Mouse (Mus musculus) intestine, embryonic 16.5 days (tissue): ENCODE data around the gene Angpt4. TPM values are rescaled to one million over a fixed set of nuclear protein-coding genes. Genes with fewer than 3 reads are reported as not detected.
A peak's percentile ranks its signal among the peaks of the same experiment; 100 is the strongest.

Source experiments
- ATAC-seq: fragments of 200-750 bp; cut with Nextera tagmentation; 2 replicates; pipeline ENCODE4 v1.8.0; 2017; ENCODE audit warnings: moderate TSS enrichment, moderate library complexity
- H3K27ac ChIP-seq: fragments of 300-500 bp; sonication (generic); 2 replicates; pipeline ENCODE4 v1.5.1; 2014; ENCODE audit warnings: mild to moderate bottlenecking, low read length
- H3K27me3 ChIP-seq: fragments of 300-500 bp; sonication (generic); replicated peaks from 2 replicates; pipeline ENCODE4 v1.6.1; 2014; ENCODE audit warnings: low read length, control low read depth, mixed read lengths; ENCODE audit not compliant: control insufficient read depth, insufficient read depth
- H3K36me3 ChIP-seq: fragments of 300-500 bp; sonication (generic); 2 replicates; pipeline ENCODE4 v1.6.1; 2014; ENCODE audit warnings: low read length, control low read depth; ENCODE audit not compliant: control insufficient read depth, insufficient read depth
- H3K4me1 ChIP-seq: fragments of 300-500 bp; sonication (generic); 2 replicates; pipeline ENCODE4 v1.6.1; 2014; ENCODE audit warnings: low read length, control low read depth, mixed read lengths; ENCODE audit not compliant: control insufficient read depth, insufficient read depth
- H3K4me2 ChIP-seq: fragments of 300-500 bp; sonication (generic); 2 replicates; pipeline ENCODE4 v1.6.1; 2014; ENCODE audit warnings: low read depth, low read length, control low read depth
- H3K4me3 ChIP-seq: fragments of 300-500 bp; sonication (generic); 2 replicates; pipeline ENCODE4 v1.5.1; 2014; ENCODE audit warnings: mild to moderate bottlenecking, low read length
- H3K9ac ChIP-seq: fragments of 300-500 bp; sonication (generic); 2 replicates; pipeline ENCODE4 v1.6.1; 2014; ENCODE audit warnings: low read depth, low read length
- H3K9me3 ChIP-seq: fragments of 300-500 bp; sonication (generic); 2 replicates; pipeline ENCODE4 v1.6.1; 2016; ENCODE audit warnings: low read length, control low read depth; ENCODE audit not compliant: control insufficient read depth
- WGBS: fragments of 180-500 bp; shearing (Covaris S2); extraction: QIAGEN DNeasy Blood & Tissue Kit; methylation state at CpG from one replicate; pipeline ENCODE4 v1.1.7; 2014; 5-methylcytosine and 5-hydroxymethylcytosine counted together
- polyA plus RNA-seq: library from polyadenylated mRNA; unstranded; fragments of >200 nt; fragmentation: Nextera tagmentation; extraction: Ambion mirVana; gene quantifications from 2 replicates; pipeline ENCODE4 v1.2.1, GENCODE M21; 2015

Angpt4 gene
- polyA plus RNA-seq, 1 experiment from 2014 or later, result 0.89 TPM

DNA sequence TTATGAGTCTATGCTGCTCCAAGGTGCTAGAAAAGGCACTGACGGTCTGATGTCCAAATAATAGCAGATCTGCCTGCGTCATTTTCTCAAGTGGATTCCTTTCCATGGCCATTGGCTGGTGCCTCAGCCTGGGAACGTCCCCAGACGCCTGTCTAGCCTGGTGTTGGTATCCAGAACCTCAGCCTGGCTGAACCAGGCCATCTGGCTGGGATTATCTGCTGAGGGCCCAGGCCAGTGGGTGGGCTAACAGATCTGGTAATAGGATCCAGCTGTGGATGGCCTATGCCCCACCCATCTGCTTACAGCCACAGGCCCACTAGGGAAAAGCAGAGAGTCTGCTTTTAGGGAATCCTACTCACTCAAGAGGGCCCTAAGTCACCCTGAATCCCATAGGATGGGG lies 10.6 kb downstream of the Angpt4 start:
- no peaks in the 10 kb centered on the region for H3K9me3 ChIP-seq
- H3K9ac ChIP-seq, result no peak overlapping the region
- H3K27me3 ChIP-seq, result no peaks in the 10 kb centered on the region
- no peaks in the 10 kb centered on the region for H3K36me3 ChIP-seq
- H3K4me2 ChIP-seq, result no peak overlapping the region
- H3K27ac ChIP-seq, result no peak overlapping the region
- no peak overlapping the region for H3K4me3 ChIP-seq
- peak; percentile 41; the same call in 1 of the 2 replicates for ATAC-seq
- WGBS, result 50% methylated on average over 4 of the region's 4 CpGs
- H3K4me1 ChIP-seq, result no peaks in the 10 kb centered on the region; the same call in 1 of the 2 replicates

DNA sequence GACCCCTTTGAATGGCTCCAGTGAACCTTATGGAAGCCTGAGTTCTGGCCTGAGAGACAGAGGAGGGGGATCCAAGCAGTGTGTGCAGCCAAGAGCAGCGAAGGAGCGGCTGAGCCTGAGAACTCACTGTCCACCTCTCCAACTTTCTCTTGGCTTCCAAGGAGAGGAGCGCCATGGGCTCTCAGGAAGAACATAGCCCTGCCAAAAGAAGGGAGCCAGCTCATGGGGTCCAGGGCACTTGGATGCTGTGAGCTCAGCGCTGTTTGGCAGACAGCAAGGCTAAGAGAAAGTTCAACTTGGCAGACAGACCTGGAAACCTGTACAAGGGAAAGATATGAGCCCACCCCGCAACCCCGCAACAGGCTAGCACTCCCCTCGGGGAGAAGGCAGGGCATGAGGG lies 13.3 kb downstream of the Angpt4 start:
- Histone ChIP-seq H3K9ac (no peak overlapping the region), H3K4me3 (no peak overlapping the region), H3K27ac (no peak overlapping the region), H3K4me2 (no peak overlapping the region), H3K27me3 (no peaks in the 10 kb centered on the region), H3K4me1 (no peaks in the 10 kb centered on the region), H3K9me3 (no peaks in the 10 kb centered on the region), H3K36me3 (no peaks in the 10 kb centered on the region)
- no peak for ATAC-seq
- WGBS, result 78% methylated on average over 7 of the region's 7 CpGs

DNA sequence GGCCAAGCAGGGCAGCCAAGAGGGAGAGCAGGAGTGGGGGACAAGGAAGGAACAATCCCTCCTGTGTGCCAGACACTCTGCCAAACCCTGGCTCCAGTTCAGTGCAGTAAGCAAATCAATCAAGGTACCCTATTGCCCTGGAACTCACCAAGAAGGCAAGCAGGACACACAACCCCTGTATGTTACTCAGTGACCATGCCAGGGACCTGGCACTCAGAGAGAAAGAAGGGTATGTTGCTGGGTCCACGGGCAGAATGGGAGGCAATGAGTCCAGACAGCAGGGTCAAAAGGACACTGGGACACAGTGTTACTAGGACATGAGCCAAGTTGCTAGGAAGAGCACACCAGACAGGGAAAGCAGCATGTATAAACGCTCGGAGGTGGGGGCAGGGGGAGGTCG lies 14.7 kb downstream of the Angpt4 start:
- no peak overlapping the region for H3K9ac ChIP-seq
- no peaks in the 10 kb centered on the region for H3K4me1 ChIP-seq
- no peak overlapping the region for H3K27ac ChIP-seq
- H3K9me3 ChIP-seq, result no peaks in the 10 kb centered on the region
- ATAC-seq, result no peak
- H3K4me3 ChIP-seq, result no peak overlapping the region
- no peaks in the 10 kb centered on the region for H3K36me3 ChIP-seq
- no peak overlapping the region for H3K4me2 ChIP-seq
- WGBS, result 45% methylated on average over 4 of the region's 4 CpGs
- H3K27me3 ChIP-seq, result no peaks in the 10 kb centered on the region

- 81% methylated on average over 11 of the region's 11 CpGs for WGBS
- Histone ChIP-seq H3K4me2 (no peak overlapping the region), H3K9me3 (no peaks in the 10 kb centered on the region), H3K4me1 (no peaks in the 10 kb centered on the region), H3K27me3 (no peaks in the 10 kb centered on the region), H3K27ac (no peak overlapping the region), H3K4me3 (no peak overlapping the region), H3K9ac (no peak overlapping the region), H3K36me3 (no peaks in the 10 kb centered on the region)
- ATAC-seq, result peak; percentile 65
Measured at GRCm38 (mm10) chr2:151927103-151927502, 16.1 kb downstream of the Angpt4 start.

- Histone ChIP-seq H3K27me3 (no peaks in the 10 kb centered on the region), H3K4me3 (no peak overlapping the region), H3K4me2 (no peak overlapping the region), H3K4me1 (no peaks in the 10 kb centered on the region), H3K36me3 (no peaks in the 10 kb centered on the region), H3K9ac (no peak overlapping the region), H3K27ac (no peak overlapping the region), H3K9me3 (no peaks in the 10 kb centered on the region)
- peak; percentile 59 for ATAC-seq
- 35% methylated on average over 7 of the region's 7 CpGs for WGBS
Measured at GRCm38 (mm10) chr2:151930389-151931074, 19.5 kb downstream of the Angpt4 start.

DNA sequence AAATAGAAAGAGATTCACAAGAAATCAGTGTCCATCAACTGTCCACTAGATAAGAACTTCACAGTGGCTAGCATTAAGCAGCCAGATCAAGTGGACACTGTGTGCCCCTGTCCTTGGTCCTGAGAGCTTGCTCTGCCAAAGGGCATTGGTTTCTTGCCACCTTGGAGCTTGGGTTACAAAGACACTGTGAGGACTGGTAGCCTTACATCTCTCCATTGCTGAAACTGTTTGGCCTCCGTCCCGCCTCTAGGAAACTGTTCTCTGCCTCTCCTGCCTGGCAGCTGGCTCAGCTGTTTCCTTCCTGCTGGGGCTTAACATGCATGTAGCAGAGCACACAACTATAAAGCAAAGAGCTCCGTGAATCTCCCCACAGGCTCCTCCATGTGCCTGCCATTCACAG lies 26.9 kb downstream of the Angpt4 start:
- peaks cover 6% of the 10 kb centered on the region; the same call in 1 of the 2 replicates for H3K4me1 ChIP-seq
- no peak overlapping the region for H3K4me2 ChIP-seq
- H3K9me3 ChIP-seq, result no peaks in the 10 kb centered on the region
- no peak overlapping the region for H3K27ac ChIP-seq
- 55% methylated on average over 3 of the region's 3 CpGs for WGBS
- no peak overlapping the region for H3K4me3 ChIP-seq
- H3K27me3 ChIP-seq, result no peaks in the 10 kb centered on the region
- H3K36me3 ChIP-seq, result no peaks in the 10 kb centered on the region
- H3K9ac ChIP-seq, result no peak overlapping the region
- ATAC-seq, result no peak

- peaks cover 6% of the 10 kb centered on the region; the same call in 1 of the 2 replicates for H3K4me1 ChIP-seq
- no peak overlapping the region for H3K27ac ChIP-seq
- H3K9ac ChIP-seq, result no peak overlapping the region
- peak; percentile 62 for ATAC-seq
- no peaks in the 10 kb centered on the region for H3K9me3 ChIP-seq
- WGBS, result 45% methylated on average over 11 of the region's 11 CpGs
- H3K36me3 ChIP-seq, result no peaks in the 10 kb centered on the region
- no peak overlapping the region for H3K4me3 ChIP-seq
- H3K4me2 ChIP-seq, result no peak overlapping the region
- no peaks in the 10 kb centered on the region for H3K27me3 ChIP-seq
Measured at GRCm38 (mm10) chr2:151938780-151939200, 27.8 kb downstream of the Angpt4 start.

DNA sequence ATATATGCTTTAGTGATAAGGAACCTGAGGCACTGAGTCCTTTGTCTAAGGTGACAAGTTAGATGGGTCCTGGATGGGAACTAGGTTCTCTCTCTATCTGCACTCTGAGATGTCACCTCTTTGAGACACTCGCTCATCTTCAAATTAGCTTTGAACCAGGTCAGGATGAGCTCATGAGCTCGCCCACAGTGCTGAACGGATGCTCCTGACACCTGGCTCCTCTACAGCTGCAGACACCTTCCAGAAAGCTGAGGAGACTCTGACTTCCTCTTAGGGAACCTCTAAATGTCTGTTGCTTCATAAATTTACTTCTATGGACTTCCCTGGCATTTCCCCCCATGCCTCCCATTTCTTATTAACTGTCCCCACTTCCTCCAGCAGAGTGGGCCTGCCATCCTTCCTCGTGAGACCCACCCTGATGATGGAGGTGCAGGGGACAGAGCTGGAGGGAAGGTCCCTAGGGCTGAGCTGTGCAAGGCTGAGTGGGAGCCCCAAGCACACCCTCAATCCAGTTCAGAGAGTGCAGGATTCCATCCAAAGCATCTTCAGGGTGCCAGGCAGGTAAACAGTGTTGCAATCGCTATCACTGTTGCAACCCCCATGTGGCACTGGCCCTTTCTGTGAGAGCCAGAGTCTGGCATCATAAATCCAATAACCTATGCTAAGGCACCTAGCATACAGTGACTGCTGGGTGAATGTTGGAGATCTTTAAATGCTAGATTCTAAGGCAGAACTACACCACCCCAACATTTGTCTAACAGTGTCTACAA lies 28.8 kb downstream of the Angpt4 start:
- no peak overlapping the region for H3K4me2 ChIP-seq
- WGBS, result 77% methylated on average over 5 of the region's 5 CpGs
- H3K4me1 ChIP-seq, result peaks cover 6% of the 10 kb centered on the region; the same call in 1 of the 2 replicates
- no peak overlapping the region for H3K4me3 ChIP-seq
- no peaks in the 10 kb centered on the region for H3K36me3 ChIP-seq
- H3K9ac ChIP-seq, result no peak overlapping the region
- H3K27ac ChIP-seq, result no peak overlapping the region
- no peaks in the 10 kb centered on the region for H3K27me3 ChIP-seq
- ATAC-seq, result no peak
- no peaks in the 10 kb centered on the region for H3K9me3 ChIP-seq

GRCm38 (mm10) chr2:151941269-151941668 lies 30.3 kb downstream of the Angpt4 start:
- WGBS, result 44% methylated on average over 2 of the region's 2 CpGs

More at GRCm38 (mm10) chr2:151941269-151941668, 30.3 kb downstream of the Angpt4 start:
- Histone ChIP-seq H3K27me3 (no peaks in the 10 kb centered on the region), H3K27ac (no peak overlapping the region), H3K36me3 (no peaks in the 10 kb centered on the region), H3K4me3 (no peak overlapping the region), H3K4me1 (peaks cover 6% of the 10 kb centered on the region; the same call in 1 of the 2 replicates), H3K9ac (no peak overlapping the region), H3K4me2 (no peak overlapping the region), H3K9me3 (no peaks in the 10 kb centered on the region)
- no peak for ATAC-seq
